Mouse (Mus musculus): ENCODE results near the gene Ap2b1.

Ap2b1 gene

GRCm38 (mm10) chr11:83403787-83404186, 105.0 kb downstream of the Ap2b1 start:
- no peak for DNase-seq

DNA sequence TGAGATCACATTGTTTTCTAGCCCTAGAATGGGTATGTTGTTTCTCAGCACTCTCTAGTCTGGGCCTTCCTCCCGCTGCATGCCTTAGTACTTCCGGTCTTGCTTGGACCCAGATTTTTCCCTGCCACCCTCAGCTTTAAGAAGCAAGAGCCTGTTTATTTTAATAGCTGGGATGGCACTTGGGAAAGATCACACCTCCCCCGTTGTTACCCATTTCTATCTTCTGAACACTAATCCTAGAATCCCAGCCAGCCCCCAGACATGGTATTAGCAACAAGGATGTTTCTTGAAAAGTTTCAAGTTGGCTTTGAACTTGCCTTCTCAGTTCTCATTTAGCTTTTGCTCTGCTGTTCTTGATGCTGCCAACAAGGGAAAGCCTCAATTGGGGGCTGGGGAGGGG, 107.6 kb downstream of the Ap2b1 start:
- no peak for DNase-seq

DNA sequence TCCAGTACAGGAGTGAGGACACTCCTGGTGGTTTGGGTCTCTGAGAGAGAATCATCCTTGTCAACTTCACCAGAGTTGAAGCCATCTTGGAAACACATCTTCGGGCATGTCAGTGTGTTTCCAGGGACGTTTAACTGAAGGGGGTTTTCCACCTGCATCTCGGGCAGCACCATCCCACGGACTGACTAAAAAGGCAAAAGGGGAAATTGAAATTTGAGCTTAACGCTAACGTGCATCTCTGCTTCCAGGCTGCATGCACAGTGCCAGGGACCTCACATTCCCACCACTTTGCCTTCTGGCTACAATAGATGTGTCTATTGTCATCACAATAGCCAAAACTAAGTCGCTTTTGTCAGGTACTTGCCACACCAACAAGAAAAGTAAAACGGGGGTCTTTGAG, 109.4 kb downstream of the Ap2b1 start:
- no peak for DNase-seq

- DNase-seq, result peak; percentile 59
These were observed 110.4 kb downstream of the Ap2b1 start, which contains the start of gene Rasl10b for GRCm38 (mm10) chr11:83409087-83409754. Gene Rasl10b, plus strand, starts transcription at chr11:83409137.

GRCm38 (mm10) chr11:83409792-83410291, 111.0 kb downstream of the Ap2b1 start:
- no peak for DNase-seq

GRCm38 (mm10) chr11:83410510-83410909, 111.7 kb downstream of the Ap2b1 start:
- DNase-seq, result no peak

GRCm38 (mm10) chr11:83417080-83417479, 118.3 kb downstream of the Ap2b1 start:
- peak; percentile 65 for DNase-seq

- DNase-seq, result no peak
These were observed 118.9 kb downstream of the Ap2b1 start for GRCm38 (mm10) chr11:83417708-83418107.

DNA sequence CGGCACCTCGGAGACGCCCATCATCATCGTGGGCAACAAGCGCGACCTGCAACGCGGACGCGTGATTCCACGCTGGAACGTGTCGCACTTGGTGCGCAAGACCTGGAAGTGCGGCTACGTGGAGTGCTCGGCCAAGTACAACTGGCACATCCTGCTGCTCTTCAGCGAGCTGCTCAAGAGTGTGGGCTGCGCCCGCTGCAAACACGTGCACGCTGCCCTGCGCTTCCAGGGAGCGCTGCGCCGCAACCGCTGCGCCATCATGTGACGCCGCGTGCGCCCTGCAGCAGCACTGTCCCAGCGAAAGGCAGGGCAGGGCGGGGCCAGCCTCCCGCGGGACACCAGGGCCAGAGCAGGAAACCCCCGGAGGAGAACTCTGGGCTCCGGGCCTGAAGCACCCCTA, 119.7 kb downstream of the Ap2b1 start:
- no peak for DNase-seq

DNA sequence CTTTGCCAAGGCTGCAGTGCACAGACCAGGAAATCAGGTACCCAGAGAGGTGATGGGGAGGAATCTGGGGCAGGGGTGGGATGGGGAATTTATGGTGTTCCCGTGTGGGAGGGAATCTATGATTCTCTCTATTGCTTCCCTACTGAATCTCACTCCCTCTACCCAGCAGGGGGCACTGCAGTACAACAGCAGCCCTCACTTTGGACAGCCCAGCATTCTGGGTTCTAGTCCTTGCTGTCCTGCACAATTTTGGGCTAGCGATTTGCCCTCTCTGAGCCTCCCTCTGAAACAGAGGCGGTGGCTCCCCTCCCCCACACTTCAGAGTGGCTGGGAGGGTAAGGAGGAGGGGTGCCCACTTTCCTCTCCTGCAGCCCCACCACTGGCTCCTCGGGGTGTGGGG, 121.5 kb downstream of the Ap2b1 start:
- DNase-seq, result no peak

DNA sequence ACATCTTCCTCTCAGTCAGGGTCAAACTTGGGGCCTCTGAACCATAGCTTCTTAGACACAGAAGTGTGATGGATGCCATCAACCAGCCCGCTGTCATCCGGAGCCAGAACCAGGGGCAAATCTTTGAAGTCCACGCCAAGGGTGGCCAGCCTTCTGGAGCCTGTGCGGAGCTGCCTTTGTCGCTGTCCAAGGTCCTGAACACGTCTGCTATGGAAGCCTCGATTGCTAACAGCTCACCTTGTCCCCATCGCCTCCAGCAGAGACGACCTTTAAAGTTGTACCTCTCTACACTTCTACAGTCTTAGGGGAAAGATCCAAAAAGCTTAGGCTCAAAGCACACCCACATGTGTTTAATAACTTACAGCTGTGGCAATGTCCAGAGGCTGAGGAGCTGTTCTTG, 122.5 kb downstream of the Ap2b1 start:
- peak; percentile 74 for DNase-seq

- DNase-seq, result peak; percentile 69
These were observed 125.9 kb downstream of the Ap2b1 start for GRCm38 (mm10) chr11:83424681-83425080.

DNA sequence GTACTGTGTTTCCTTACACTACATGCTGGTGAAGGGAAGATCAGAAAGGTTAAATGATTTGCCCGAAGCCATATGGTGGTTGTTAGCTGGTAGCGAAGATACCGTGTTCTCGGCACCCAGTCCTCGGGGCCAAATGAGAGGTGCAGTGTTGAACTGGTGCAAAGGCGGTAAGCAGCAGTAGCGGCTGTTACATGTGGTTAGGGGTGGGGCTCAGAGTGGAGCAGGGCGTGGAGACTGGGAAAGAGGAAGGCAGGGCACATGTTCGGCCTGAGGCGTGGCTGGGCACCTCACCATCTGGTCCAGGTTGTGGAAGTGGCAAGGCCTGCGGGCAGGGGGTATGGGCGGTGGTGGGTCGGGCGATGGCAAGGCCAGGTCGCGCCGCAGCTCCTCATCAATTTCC, 128.1 kb downstream of the Ap2b1 start:
- DNase-seq, result no peak

GRCm38 (mm10) chr11:83429355-83429754, 130.5 kb downstream of the Ap2b1 start, which contains the start of gene Gas2l2:
Gene Gas2l2, minus strand, starts transcription at chr11:83429455.
- no peak for DNase-seq

DNA sequence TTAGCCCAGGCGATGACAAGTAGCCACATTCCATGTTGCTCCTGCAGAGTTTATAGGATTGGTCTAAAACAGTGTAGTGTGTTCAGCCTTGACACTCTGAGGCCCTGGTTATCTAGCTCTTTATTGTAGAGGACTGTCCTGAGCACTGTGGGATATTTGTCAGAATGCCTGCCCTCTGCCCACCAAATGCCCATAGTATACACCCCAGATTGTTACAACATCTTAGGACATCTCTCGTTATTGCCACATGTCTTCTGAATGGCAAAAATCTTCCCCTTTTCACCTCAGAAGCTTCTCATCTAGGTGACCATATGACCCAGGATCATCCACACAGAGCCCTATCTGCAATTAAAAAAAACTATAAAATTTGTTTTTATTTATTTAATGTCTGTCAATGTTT, 133.7 kb downstream of the Ap2b1 start:
- DNase-seq, result no peak

DNA sequence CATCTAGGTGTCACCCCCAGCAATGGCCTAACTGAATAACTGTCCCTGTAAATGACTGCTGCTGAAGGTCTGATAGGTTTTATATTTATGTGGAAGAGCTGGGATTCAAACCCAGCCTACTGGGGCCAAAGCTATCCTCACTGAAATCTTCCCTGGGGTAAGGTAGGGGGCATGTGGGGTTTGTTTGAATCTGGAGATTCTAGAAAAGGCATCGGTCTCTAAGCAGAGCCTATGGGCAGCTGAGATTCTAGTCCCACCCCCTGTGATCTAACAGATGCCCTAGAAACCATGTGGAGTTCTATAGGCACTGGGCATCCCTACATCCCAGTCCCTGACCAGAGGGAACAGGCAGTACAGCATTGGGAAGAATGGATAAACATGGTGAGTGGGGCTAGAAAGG, 138.6 kb downstream of the Ap2b1 start, which contains the start of gene 1700020L24Rik:
Gene 1700020L24Rik (plus strand): TSS at position 301 of the 400 bp plus-strand sequence.
- no peak for DNase-seq

DNA sequence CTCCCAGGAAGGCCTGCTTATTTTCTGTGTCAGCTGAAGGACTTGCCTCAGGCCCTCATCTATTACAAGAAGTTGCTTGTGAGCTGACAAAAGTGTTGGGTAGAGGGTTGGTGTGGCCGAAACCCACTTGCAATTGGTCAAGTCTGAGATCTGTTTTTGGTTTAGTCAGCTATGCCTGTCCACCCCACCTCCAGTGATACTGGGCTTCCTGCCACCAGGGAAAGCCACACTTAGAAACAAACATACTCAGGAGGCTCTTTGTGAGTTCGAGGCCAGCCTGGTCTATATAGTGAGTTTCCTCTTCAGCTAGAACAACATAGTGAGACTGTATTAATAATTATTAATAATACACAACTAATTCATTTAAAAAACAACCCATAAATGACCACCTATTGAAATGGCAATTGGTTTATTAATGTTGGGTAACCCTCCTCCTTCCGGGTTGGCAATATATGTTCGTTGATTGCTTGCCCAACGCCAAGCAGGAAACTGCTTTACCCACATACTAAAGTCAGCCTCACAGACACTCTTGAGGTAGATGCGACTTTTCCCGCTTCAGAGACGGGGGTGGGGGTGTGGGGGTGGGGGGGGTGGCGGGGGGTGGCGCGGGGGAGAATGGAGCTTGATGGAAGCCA, 140.7 kb downstream of the Ap2b1 start:
- DNase-seq, result no peak

GRCm38 (mm10) chr11:83440081-83441064, 141.5 kb downstream of the Ap2b1 start:
- DNase-seq, result peak; percentile 91

DNA sequence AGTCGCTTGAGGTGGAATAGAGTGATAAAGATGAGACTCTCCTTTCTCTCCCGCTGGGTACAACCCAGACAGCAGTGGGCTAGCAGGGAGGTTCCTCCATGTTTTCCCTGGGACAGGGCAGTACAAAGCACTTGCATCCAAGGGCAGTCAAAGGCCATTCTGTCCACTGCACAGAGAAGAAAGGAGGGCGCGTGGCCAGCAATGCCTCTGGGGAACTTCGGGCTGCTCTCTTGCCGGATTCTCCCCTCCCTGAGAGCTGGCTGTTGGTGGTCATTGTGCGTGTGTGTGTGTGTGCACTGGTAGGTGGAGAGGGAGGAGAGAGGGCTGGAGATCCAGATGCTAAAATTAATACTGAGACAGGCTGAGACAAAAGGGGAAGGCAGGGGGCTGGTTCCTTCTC, 142.4 kb downstream of the Ap2b1 start:
- no peak for DNase-seq

GRCm38 (mm10) chr11:83442596-83443267, 143.9 kb downstream of the Ap2b1 start:
- DNase-seq, result peak; percentile 79

DNA sequence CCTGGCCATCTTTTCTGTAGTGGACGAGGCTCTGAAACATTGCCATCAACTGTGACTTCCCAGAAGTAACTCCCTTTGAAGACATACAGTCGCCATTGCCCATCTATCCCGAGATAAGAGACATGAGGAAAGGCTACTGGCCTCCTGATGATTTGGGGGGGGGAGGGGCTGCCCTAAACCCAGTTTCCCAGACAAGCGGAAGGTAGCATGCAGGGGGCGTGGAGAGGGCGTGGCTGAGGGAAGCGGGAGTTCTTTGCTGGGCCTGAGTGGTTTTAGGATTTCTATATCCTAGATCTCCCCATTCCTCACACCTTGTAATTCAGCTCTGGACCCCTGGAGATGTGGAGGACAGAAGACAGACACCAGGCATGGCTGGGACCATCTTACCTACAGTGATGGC, 145.0 kb downstream of the Ap2b1 start:
- DNase-seq, result no peak

- no peak for DNase-seq
These were observed 146.2 kb downstream of the Ap2b1 start for GRCm38 (mm10) chr11:83445001-83445400.

DNA sequence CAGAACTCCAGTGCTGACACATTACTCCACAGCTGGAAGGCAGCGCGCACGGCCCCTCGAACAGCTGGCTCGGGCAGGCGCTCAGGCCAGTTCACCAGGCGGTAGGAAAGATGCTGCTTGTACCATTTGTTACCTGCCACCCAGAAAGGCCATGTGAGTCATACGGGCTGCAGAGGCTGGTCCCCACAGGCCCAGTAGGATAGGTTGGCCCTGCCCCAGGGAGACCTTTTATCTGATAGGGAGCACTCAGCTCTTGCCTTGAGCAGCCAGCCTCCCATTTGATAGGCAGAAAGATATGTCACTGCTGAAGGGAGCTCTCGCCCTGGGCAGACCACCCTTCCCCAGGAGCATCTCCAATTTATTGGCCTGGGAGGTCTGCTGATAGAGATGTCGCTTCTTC, 148.8 kb downstream of the Ap2b1 start:
- DNase-seq, result no peak

All from kidney, adult 18-20 months (tissue).